Mouse (Mus musculus): Measurements from ENCODE around the gene Emilin3. TPM values are rescaled to one million over a fixed set of nuclear protein-coding genes. Genes with fewer than 3 reads are reported as not detected.

Emilin3 gene
- polyA plus RNA-seq, 1 experiment from 2014 or later, result 0.36 TPM

GRCm38 (mm10) chr2:160918930-160919215 is 6.7 kb upstream of the Emilin3 start:
- no peaks in the 10 kb centered on the region for H3K36me3 ChIP-seq (ENCODE audit: insufficient read depth, low read length)

GRCm38 (mm10) chr2:160918154-160918929 is 6.2 kb upstream of the Emilin3 start:
- 63% methylated on average over 8 of the region's 8 CpGs for WGBS
- H3K27ac ChIP-seq (ENCODE audit: low read length), result no peak overlapping the region
- no peaks in the 10 kb centered on the region for H3K9me3 ChIP-seq (ENCODE audit: low read length)
- no peaks in the 10 kb centered on the region for H3K27me3 ChIP-seq (replicated peaks; ENCODE audit: insufficient read depth, low read length)
- H3K4me2 ChIP-seq (replicated peaks; ENCODE audit: low read depth, low read length), result no peak overlapping the region
- no peak overlapping the region for H3K4me3 ChIP-seq (ENCODE audit: low read depth, low read length)
- no peaks in the 10 kb centered on the region for H3K4me1 ChIP-seq (ENCODE audit: insufficient read depth, low read depth, low read length)
- ATAC-seq, result no peak
- no peak for TF ChIP-seq EP300 (IDR thresholded peaks at IDR 0.05)
- no peak for TF ChIP-seq CTCF (IDR thresholded peaks at IDR 0.05)
- DNase-seq (ENCODE audit: low spot score), result no peak
- no peaks in the 10 kb centered on the region for H3K36me3 ChIP-seq (ENCODE audit: insufficient read depth, low read length)
- no peak overlapping the region for H3K9ac ChIP-seq (replicated peaks; ENCODE audit: low read depth)

More at GRCm38 (mm10) chr2:160918930-160919215, 6.7 kb upstream of the Emilin3 start:
- H3K27ac ChIP-seq (ENCODE audit: low read length), result no peak overlapping the region
- H3K9ac ChIP-seq (replicated peaks; ENCODE audit: low read depth), result no peak overlapping the region
- WGBS, result 78% methylated on average over 2 of the region's 2 CpGs
- no peak overlapping the region for H3K4me2 ChIP-seq (replicated peaks; ENCODE audit: low read depth, low read length)
- H3K4me3 ChIP-seq (ENCODE audit: low read depth, low read length), result no peak overlapping the region
- ATAC-seq (no peak), DNase-seq (ENCODE audit: low spot score) (no peak)
- no peaks in the 10 kb centered on the region for H3K27me3 ChIP-seq (replicated peaks; ENCODE audit: insufficient read depth, low read length)
- H3K4me1 ChIP-seq (ENCODE audit: insufficient read depth, low read depth, low read length), result no peaks in the 10 kb centered on the region
- TF ChIP-seq EP300 (IDR thresholded peaks at IDR 0.05), result no peak
- TF ChIP-seq CTCF (IDR thresholded peaks at IDR 0.05), result no peak
- no peaks in the 10 kb centered on the region for H3K9me3 ChIP-seq (ENCODE audit: low read length)

- 90% methylated on average over 3 of the region's 3 CpGs for WGBS
- DNase-seq (ENCODE audit: low spot score) (no peak), ATAC-seq (no peak)
- no peak overlapping the region for H3K4me3 ChIP-seq (ENCODE audit: low read depth, low read length)
- H3K4me2 ChIP-seq (replicated peaks; ENCODE audit: low read depth, low read length), result no peak overlapping the region
- H3K4me1 ChIP-seq (ENCODE audit: insufficient read depth, low read depth, low read length), result no peaks in the 10 kb centered on the region
- no peaks in the 10 kb centered on the region for H3K9me3 ChIP-seq (ENCODE audit: low read length)
- H3K27me3 ChIP-seq (replicated peaks; ENCODE audit: insufficient read depth, low read length), result peaks cover 6% of the 10 kb centered on the region
- H3K9ac ChIP-seq (replicated peaks; ENCODE audit: low read depth), result no peak overlapping the region
- H3K36me3 ChIP-seq (ENCODE audit: insufficient read depth, low read length), result no peaks in the 10 kb centered on the region
- TF ChIP-seq CTCF (IDR thresholded peaks at IDR 0.05) (no peak), EP300 (IDR thresholded peaks at IDR 0.05) (no peak)
- H3K27ac ChIP-seq (ENCODE audit: low read length), result no peak overlapping the region
Observed at GRCm38 (mm10) chr2:160917313-160917712, 5.2 kb upstream of the Emilin3 start.

GRCm38 (mm10) chr2:160916714-160917113 is 4.6 kb upstream of the Emilin3 start:
- Histone ChIP-seq H3K36me3 (ENCODE audit: insufficient read depth, low read length) (no peaks in the 10 kb centered on the region), H3K27ac (ENCODE audit: low read length) (no peak overlapping the region), H3K9me3 (ENCODE audit: low read length) (no peaks in the 10 kb centered on the region), H3K27me3 (replicated peaks; ENCODE audit: insufficient read depth, low read length) (peaks cover 12% of the 10 kb centered on the region), H3K4me1 (ENCODE audit: insufficient read depth, low read depth, low read length) (no peaks in the 10 kb centered on the region), H3K4me2 (replicated peaks; ENCODE audit: low read depth, low read length) (no peak overlapping the region), H3K4me3 (ENCODE audit: low read depth, low read length) (no peak overlapping the region), H3K9ac (replicated peaks; ENCODE audit: low read depth) (no peak overlapping the region)
- DNase-seq (ENCODE audit: low spot score) (no peak), ATAC-seq (no peak)
- 83% methylated on average over 8 of the region's 8 CpGs for WGBS
- TF ChIP-seq CTCF (IDR thresholded peaks at IDR 0.05) (no peak), EP300 (IDR thresholded peaks at IDR 0.05) (no peak)

GRCm38 (mm10) chr2:160915821-160916610 is 3.9 kb upstream of the Emilin3 start:
- DNase-seq (ENCODE audit: low spot score) (no peak), ATAC-seq (no peak)
- 60% methylated on average over 13 of the region's 13 CpGs for WGBS
- TF ChIP-seq EP300 (IDR thresholded peaks at IDR 0.05) (no peak), CTCF (IDR thresholded peaks at IDR 0.05) (no peak)
- Histone ChIP-seq H3K4me1 (ENCODE audit: insufficient read depth, low read depth, low read length) (0 out of 2 replicates have a peak, but pooled peaks cover 3% of the 10 kb centered on the region), H3K4me2 (replicated peaks; ENCODE audit: low read depth, low read length) (no peak overlapping the region), H3K9ac (replicated peaks; ENCODE audit: low read depth) (no peak overlapping the region), H3K36me3 (ENCODE audit: insufficient read depth, low read length) (no peaks in the 10 kb centered on the region), H3K9me3 (ENCODE audit: low read length) (no peaks in the 10 kb centered on the region), H3K27me3 (replicated peaks; ENCODE audit: insufficient read depth, low read length) (peaks cover 19% of the 10 kb centered on the region), H3K27ac (ENCODE audit: low read length) (no peak overlapping the region), H3K4me3 (ENCODE audit: low read depth, low read length) (no peak overlapping the region)

- H3K27me3 ChIP-seq (replicated peaks; ENCODE audit: insufficient read depth, low read length), result peaks cover 21% of the 10 kb centered on the region
- H3K27ac ChIP-seq (ENCODE audit: low read length), result no peak overlapping the region
- 59% methylated on average over 9 of the region's 9 CpGs for WGBS
- H3K4me2 ChIP-seq (replicated peaks; ENCODE audit: low read depth, low read length), result no peak overlapping the region
- DNase-seq (ENCODE audit: low spot score) (no peak), ATAC-seq (no peak)
- H3K36me3 ChIP-seq (ENCODE audit: insufficient read depth, low read length), result no peaks in the 10 kb centered on the region
- no peaks in the 10 kb centered on the region for H3K9me3 ChIP-seq (ENCODE audit: low read length)
- H3K9ac ChIP-seq (replicated peaks; ENCODE audit: low read depth), result no peak overlapping the region
- H3K4me3 ChIP-seq (ENCODE audit: low read depth, low read length), result no peak overlapping the region
- H3K4me1 ChIP-seq (ENCODE audit: insufficient read depth, low read depth, low read length), result 0 out of 2 replicates have a peak, but pooled peaks cover 3% of the 10 kb centered on the region
- TF ChIP-seq EP300 (IDR thresholded peaks at IDR 0.05) (no peak), CTCF (IDR thresholded peaks at IDR 0.05) (no peak)
Observed at GRCm38 (mm10) chr2:160914656-160915055, 2.5 kb upstream of the Emilin3 start.
